Mouse (Mus musculus) adrenal gland, postnatal 25 days (tissue): ENCODE data around the gene Slain2. TPM values are rescaled to one million over a fixed set of nuclear protein-coding genes. Genes with fewer than 3 reads are reported as not detected.
"Not testable (repeated sequence)": the region's sequence is repeated elsewhere in the genome, so short reads cannot be mapped to it uniquely, and the experiment has no call there.

ENCODE experiments used
- DNase-seq: peaks from one replicate; pipeline ENCODE4 v3.0.0; 2021; ENCODE audit warnings: mixed read lengths
- total RNA-seq: library from RNA; stranded (reverse); gene quantifications from 2 replicates; pipeline ENCODE4 v1.2.3, GENCODE M21; 2021

Slain2 gene
- total RNA-seq, 1 experiment from 2014 or later = 59.1 TPM

GRCm38 (mm10) chr5:73012884-73013610 is 98.9 kb downstream of the Slain2 start:
- DNase-seq = not testable (repeated sequence)

DNA sequence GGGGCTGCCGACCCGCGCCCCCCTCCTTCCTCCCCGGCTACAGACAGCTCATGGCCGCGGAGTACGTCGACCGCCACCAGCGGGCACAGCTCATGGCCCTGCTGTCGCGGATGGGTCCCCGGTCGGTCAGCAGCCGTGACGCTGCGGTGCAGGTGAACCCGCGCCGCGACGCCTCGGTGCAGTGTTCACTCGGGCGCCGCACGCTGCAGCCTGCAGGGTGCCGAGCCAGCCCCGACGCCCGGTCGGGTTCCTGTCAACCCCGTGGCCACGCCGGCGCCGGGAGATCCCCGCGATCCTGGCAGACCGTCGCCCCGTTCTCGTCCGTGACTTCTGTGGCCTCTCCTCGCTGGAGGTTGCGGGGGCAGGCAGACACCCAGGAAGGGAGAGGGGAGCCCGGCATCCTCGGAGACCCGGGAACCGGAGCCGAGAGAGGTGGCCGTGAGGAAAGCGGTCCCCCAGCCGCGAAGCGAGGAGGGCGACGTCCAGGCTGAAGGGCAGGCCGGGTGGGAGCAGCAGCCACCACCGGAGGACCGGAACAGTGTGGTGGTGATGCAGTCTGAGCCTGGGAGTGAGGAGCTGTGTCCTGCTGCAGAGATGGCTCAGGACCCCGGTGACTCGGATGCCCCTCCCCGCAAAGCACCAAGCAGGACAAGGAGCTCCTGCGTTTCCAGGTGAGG is 99.6 kb downstream of the Slain2 start:
- DNase-seq = not testable (repeated sequence)

- DNase-seq = no peak
These were observed 100.6 kb downstream of the Slain2 start for GRCm38 (mm10) chr5:73014745-73015144.

DNA sequence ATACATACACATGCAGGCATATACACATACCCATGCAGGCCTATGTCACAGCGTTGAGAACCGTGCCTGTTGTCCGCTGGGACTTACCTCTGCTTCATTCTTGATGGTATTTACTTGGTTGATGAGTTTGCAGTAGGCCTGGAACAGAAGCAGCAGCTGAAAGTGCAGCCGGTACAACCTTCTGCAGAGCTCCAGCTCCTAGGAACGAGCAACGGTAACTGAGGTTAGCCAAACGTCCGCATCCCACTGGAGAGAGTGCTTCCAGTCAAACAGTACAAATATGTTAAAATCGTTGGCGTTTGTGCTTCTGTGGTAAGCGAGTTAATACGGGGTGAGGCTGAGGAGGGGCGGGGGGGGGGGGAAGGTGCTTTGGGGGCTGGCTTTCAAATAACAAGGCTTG is 109.7 kb downstream of the Slain2 start:
- no peak for DNase-seq

Other genes with a start within 250 kb of the Slain2 start
- not detected in 2 replicates for gene Txk, start 161.5 kb upstream of the Slain2 start, total RNA-seq
- 2.1 and 2.3 TPM in 2 replicates for gene Tec, start 45.8 kb upstream of the Slain2 start, total RNA-seq
- not detected in 2 replicates for gene Gm10135, start 60.4 kb downstream of the Slain2 start, total RNA-seq
- 6.4 and 9.1 TPM in 2 replicates for gene Slc10a4, start 92.6 kb downstream of the Slain2 start, total RNA-seq